Mouse (Mus musculus): ENCODE measurements at regions not wholly inside any gene's neighbourhood (a gene's known extent, or its start where the extent isn't known, plus 50 kb on each side); places are given as distances from the start of the nearest gene placed in this dataset.
A peak's percentile ranks its signal among the peaks of the same experiment; 100 is the strongest.
"Not testable (repeated sequence)": the region's sequence is repeated elsewhere in the genome, so short reads cannot be mapped to it uniquely, and the experiment has no call there.

DNA sequence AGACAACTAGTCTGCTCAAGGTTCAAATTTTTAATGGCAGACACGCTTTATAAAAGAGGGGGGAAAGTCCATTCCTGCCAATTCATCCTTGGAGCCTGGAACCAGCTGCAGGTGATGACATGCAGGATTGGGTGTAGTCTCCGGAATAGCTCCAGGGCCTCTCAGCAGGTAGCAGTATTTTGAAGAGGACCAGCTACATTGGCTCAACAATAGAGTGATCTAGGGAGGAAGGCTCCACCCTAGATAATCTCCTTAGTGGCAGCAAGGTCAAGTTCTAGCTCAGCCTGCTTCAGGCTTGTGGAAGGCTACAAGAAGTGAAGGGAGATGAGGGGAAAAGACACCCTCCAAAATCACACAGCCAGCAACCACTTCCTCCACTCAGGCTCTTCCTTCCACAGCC, 1405.1 kb downstream of the 4930444P10Rik start:
- WGBS, result 84% methylated on average over 2 of the region's 2 CpGs
- H3K9ac ChIP-seq (ENCODE audit: low read length); H3K4me2 ChIP-seq (replicated peaks; ENCODE audit: low read depth); H3K4me1 ChIP-seq (replicated peaks; ENCODE audit: control insufficient read depth, insufficient read depth); H3K4me3 ChIP-seq (ENCODE audit: low read depth, low read length); H3K27me3 ChIP-seq (ENCODE audit: control insufficient read depth, insufficient read depth, low read length); ATAC-seq (ENCODE audit: low FRiP score, low TSS enrichment); H3K9me3 ChIP-seq (ENCODE audit: control insufficient read depth, low read length); H3K36me3 ChIP-seq (ENCODE audit: control insufficient read depth, insufficient read depth, low read length); DNase-seq (ENCODE audit: low spot score); H3K27ac ChIP-seq (replicated peaks): not testable (repeated sequence)

GRCm38 (mm10) chr1:14686172-14686571, 1407.0 kb downstream of the 4930444P10Rik start:
- WGBS, result 52% methylated on average over 2 of the region's 2 CpGs
- H3K9ac ChIP-seq (ENCODE audit: low read length), result no peak overlapping the region
- H3K9me3 ChIP-seq (ENCODE audit: control insufficient read depth, low read length), result no peaks in the 10 kb centered on the region
- no peaks in the 10 kb centered on the region for H3K4me1 ChIP-seq (replicated peaks; ENCODE audit: control insufficient read depth, insufficient read depth)
- peak; percentile 52 for TF ChIP-seq CTCF (IDR thresholded peaks at IDR 0.05; ENCODE audit: low read depth)
- TF ChIP-seq EP300 (optimal IDR thresholded peaks at IDR 0.05), result no peak
- H3K4me3 ChIP-seq (ENCODE audit: low read depth, low read length), result no peak overlapping the region
- H3K4me2 ChIP-seq (replicated peaks; ENCODE audit: low read depth), result no peak overlapping the region
- ATAC-seq (ENCODE audit: low FRiP score, low TSS enrichment) (no peak), DNase-seq (ENCODE audit: low spot score) (no peak)
- no peak overlapping the region for H3K27ac ChIP-seq (replicated peaks)
- H3K27me3 ChIP-seq (ENCODE audit: control insufficient read depth, insufficient read depth, low read length), result no peaks in the 10 kb centered on the region
- no peaks in the 10 kb centered on the region for H3K36me3 ChIP-seq (ENCODE audit: control insufficient read depth, insufficient read depth, low read length)

GRCm38 (mm10) chr1:14680443-14680842, 1412.7 kb downstream of the 4930444P10Rik start:
- H3K4me3 ChIP-seq (ENCODE audit: low read depth, low read length), result no peak overlapping the region
- WGBS, result 83% methylated on average over 3 of the region's 3 CpGs
- no peak overlapping the region for H3K27ac ChIP-seq (replicated peaks)
- ATAC-seq (ENCODE audit: low FRiP score, low TSS enrichment), result no peak
- no peak overlapping the region for H3K4me2 ChIP-seq (replicated peaks; ENCODE audit: low read depth)
- DNase-seq (ENCODE audit: low spot score), result no peak
- no peaks in the 10 kb centered on the region for H3K4me1 ChIP-seq (replicated peaks; ENCODE audit: control insufficient read depth, insufficient read depth)
- no peaks in the 10 kb centered on the region for H3K9me3 ChIP-seq (ENCODE audit: control insufficient read depth, low read length)
- H3K27me3 ChIP-seq (ENCODE audit: control insufficient read depth, insufficient read depth, low read length), result no peaks in the 10 kb centered on the region
- no peak overlapping the region for H3K9ac ChIP-seq (ENCODE audit: low read length)
- H3K36me3 ChIP-seq (ENCODE audit: control insufficient read depth, insufficient read depth, low read length), result no peaks in the 10 kb centered on the region
- TF ChIP-seq CTCF (IDR thresholded peaks at IDR 0.05; ENCODE audit: low read depth) (no peak), EP300 (optimal IDR thresholded peaks at IDR 0.05) (no peak)

- DNase-seq (ENCODE audit: low spot score) (no peak), ATAC-seq (ENCODE audit: low FRiP score, low TSS enrichment) (no peak)
- Histone ChIP-seq H3K9me3 (ENCODE audit: control insufficient read depth, low read length) (no peaks in the 10 kb centered on the region), H3K4me3 (ENCODE audit: low read depth, low read length) (no peak overlapping the region), H3K27ac (replicated peaks) (no peak overlapping the region), H3K9ac (ENCODE audit: low read length) (no peak overlapping the region), H3K4me1 (replicated peaks; ENCODE audit: control insufficient read depth, insufficient read depth) (no peaks in the 10 kb centered on the region), H3K36me3 (ENCODE audit: control insufficient read depth, insufficient read depth, low read length) (no peaks in the 10 kb centered on the region), H3K27me3 (ENCODE audit: control insufficient read depth, insufficient read depth, low read length) (no peaks in the 10 kb centered on the region), H3K4me2 (replicated peaks; ENCODE audit: low read depth) (no peak overlapping the region)
- 58% methylated on average over 6 of the region's 6 CpGs for WGBS
- TF ChIP-seq CTCF (IDR thresholded peaks at IDR 0.05; ENCODE audit: low read depth) (no peak), EP300 (optimal IDR thresholded peaks at IDR 0.05) (no peak)
These were observed 1420.6 kb downstream of the 4930444P10Rik start for GRCm38 (mm10) chr1:14672393-14672999.

- Histone ChIP-seq H3K27ac (replicated peaks) (no peak overlapping the region), H3K9ac (ENCODE audit: low read length) (no peak overlapping the region), H3K36me3 (ENCODE audit: control insufficient read depth, insufficient read depth, low read length) (no peaks in the 10 kb centered on the region), H3K4me1 (replicated peaks; ENCODE audit: control insufficient read depth, insufficient read depth) (no peaks in the 10 kb centered on the region; the same call in 1 of the 2 replicates), H3K27me3 (ENCODE audit: control insufficient read depth, insufficient read depth, low read length) (no peaks in the 10 kb centered on the region), H3K9me3 (ENCODE audit: control insufficient read depth, low read length) (no peaks in the 10 kb centered on the region), H3K4me3 (ENCODE audit: low read depth, low read length) (no peak overlapping the region), H3K4me2 (replicated peaks; ENCODE audit: low read depth) (no peak overlapping the region)
- 42% methylated on average over 6 of the region's 6 CpGs for WGBS
- ATAC-seq (ENCODE audit: low FRiP score, low TSS enrichment) (no peak), DNase-seq (ENCODE audit: low spot score) (no peak)
- TF ChIP-seq EP300 (optimal IDR thresholded peaks at IDR 0.05), result no peak
- no peak for TF ChIP-seq CTCF (IDR thresholded peaks at IDR 0.05; ENCODE audit: low read depth)
These were observed 1430.3 kb downstream of the 4930444P10Rik start for GRCm38 (mm10) chr1:14662706-14663312.

GRCm38 (mm10) chr1:14661854-14662253, 1431.3 kb downstream of the 4930444P10Rik start:
- ATAC-seq (ENCODE audit: low FRiP score, low TSS enrichment) (no peak), DNase-seq (ENCODE audit: low spot score) (no peak)
- TF ChIP-seq CTCF (IDR thresholded peaks at IDR 0.05; ENCODE audit: low read depth), result no peak
- TF ChIP-seq EP300 (optimal IDR thresholded peaks at IDR 0.05), result no peak

More at GRCm38 (mm10) chr1:14661854-14662253, 1431.3 kb downstream of the 4930444P10Rik start:
- WGBS, result 31% methylated on average over 2 of the region's 2 CpGs
- Histone ChIP-seq H3K36me3 (ENCODE audit: control insufficient read depth, insufficient read depth, low read length) (no peaks in the 10 kb centered on the region), H3K4me3 (ENCODE audit: low read depth, low read length) (no peak overlapping the region), H3K4me1 (replicated peaks; ENCODE audit: control insufficient read depth, insufficient read depth) (no peaks in the 10 kb centered on the region; the same call in 1 of the 2 replicates), H3K27me3 (ENCODE audit: control insufficient read depth, insufficient read depth, low read length) (no peaks in the 10 kb centered on the region), H3K9me3 (ENCODE audit: control insufficient read depth, low read length) (no peaks in the 10 kb centered on the region), H3K27ac (replicated peaks) (no peak overlapping the region), H3K4me2 (replicated peaks; ENCODE audit: low read depth) (no peak overlapping the region), H3K9ac (ENCODE audit: low read length) (no peak overlapping the region)

Data from stomach, postnatal 0 days (tissue).